Mouse (Mus musculus): Measurements from ENCODE around the gene Tunar.

The Tunar gene

DNA sequence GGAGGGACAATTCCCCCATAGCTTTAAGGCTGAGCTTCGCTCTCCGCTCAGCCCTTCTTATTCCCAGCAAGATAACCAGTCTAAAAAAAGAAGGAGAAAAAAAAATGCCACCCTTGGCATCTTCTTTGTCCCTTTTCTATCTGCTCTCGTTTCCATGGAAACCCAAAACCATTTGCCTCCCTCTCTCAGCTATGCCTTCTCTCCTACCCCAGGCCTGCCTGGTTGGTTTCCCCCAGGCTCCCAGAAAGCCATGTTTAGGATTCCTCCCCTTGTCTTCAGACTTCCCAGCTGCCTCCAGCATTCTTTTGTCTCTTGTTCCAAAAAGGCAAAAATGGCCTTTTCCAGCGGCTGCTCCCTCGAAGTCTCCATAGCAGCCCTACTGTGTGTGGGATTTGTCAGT lies 70.1 kb downstream of the Tunar start:
- no peak for DNase-seq

DNA sequence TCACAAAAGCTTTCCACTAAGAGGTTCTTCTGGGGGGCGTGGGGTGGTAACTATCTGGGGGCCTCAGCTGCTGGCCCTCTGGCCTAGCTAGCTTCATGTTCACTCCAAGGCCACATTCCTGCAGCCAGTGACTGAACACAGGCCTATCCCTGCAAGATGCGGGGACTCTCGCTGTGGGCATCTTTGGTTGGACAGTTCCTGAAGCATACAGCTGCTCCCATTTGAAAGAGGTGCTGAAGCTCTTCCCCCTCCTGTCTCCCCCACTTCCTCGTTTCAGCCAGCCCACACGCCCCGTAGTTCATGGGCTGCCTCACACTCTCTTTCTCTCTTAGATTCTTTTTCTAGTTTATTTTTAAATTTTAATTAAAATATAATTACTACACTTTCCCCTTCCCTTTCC lies 72.3 kb downstream of the Tunar start:
- DNase-seq, result no peak

- DNase-seq, result no peak
Observed at GRCm38 (mm10) chr12:105413909-105414308, 80.2 kb downstream of the Tunar start.

DNA sequence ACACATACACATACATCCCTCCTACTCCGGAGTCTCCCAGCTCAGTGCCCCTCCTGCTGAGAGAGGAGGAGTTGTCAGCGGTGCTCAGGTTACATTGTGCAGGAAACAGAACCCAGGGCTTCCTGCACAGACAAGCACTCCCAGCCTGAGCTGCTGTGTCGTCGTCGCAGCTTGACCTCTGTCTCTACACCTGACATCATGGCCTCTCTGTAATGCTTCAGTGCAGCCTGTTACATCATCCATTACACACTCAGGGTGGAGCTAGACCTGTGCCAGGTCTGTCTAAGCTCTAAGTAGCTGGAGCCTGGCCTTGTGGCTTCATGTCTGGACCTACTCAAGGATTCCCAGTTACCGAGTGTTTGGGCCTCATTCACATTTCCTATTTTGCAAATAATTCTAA lies 86.8 kb downstream of the Tunar start:
- no peak for DNase-seq

DNA sequence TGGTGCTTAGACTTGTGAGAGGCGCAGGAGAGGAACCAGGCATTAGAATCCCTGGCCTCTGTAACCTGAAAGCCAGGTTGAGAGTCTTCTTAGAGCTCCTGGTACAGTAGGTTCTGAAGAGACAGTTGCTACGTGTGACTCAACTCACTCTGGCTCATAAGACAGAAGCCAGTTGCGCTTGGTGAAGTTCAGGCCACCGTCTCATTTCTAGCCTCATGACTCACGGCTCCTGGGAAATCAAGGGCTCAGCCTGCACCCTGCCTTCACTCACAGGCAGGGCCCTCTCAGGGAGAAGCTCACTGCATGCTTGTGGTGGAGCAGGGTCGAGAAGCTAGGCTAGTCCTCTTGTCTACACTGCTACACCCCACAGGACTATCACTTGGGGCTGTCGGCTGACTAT lies 92.9 kb downstream of the Tunar start:
- no peak for DNase-seq

GRCm38 (mm10) chr12:105427039-105427757 lies 93.5 kb downstream of the Tunar start:
- DNase-seq, result peak; percentile 86

DNA sequence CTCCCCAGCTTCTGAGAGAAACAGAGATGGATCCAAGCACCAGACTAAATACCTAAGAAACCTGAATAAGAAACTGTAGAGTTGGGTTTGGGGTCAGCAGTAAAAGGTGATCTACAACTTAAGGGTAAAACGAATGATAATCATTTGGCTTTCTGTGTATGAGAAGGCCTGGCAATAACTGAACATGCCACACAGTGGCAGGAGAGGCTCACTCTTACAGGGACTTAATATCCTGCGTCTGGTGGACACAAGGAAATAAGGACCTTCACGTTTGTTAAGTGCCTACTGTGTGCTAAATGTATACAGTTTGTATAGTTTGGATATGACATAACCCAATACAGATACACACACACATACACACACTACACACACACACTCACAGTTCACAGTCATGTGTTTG lies 98.2 kb downstream of the Tunar start:
- no peak for DNase-seq

DNA sequence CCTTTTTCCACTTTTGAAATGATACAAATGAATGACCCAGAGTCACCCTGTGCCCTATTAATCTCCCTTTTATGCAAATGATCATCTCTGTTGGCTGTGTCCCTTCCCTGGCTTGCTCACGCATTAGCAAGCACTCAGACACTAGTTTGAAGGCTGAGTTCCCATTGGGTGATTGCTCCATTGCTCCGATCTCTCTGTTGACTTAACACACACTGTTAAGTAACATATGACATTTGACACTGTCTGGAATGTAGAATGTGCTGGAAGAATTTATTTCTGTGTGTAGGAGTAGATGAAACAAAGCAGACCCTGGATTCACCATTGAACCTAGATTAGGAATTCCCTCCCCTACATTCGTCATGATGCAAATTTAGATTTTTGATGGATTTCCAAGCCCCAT lies 99.1 kb downstream of the Tunar start:
- no peak for DNase-seq
